Mouse (Mus musculus) forebrain, embryonic 14.5 days (tissue): ENCODE measurements around the gene Cyth1. TPM values are rescaled to one million over a fixed set of nuclear protein-coding genes. Genes with fewer than 3 reads are reported as not detected.

Source experiments
- ATAC-seq: fragments of 200-750 bp; cut with Nextera tagmentation; 2 replicates; pipeline ENCODE4 v1.8.0; 2017; ENCODE audit warnings: mild to moderate bottlenecking, moderate library complexity
- DNase-seq: peaks from one replicate; pipeline ENCODE4 v3.0.0-alpha.2; 2015; ENCODE audit warnings: low spot score
- H3K27ac ChIP-seq: fragments of 300-500 bp; sonication (generic); 2 replicates; pipeline ENCODE4 v1.5.1; 2014; ENCODE audit warnings: low read depth, mild to moderate bottlenecking, control low read depth, low read length, moderate library complexity
- H3K27me3 ChIP-seq: fragments of 300-500 bp; sonication (generic); replicated peaks from 2 replicates; pipeline ENCODE4 v1.6.1; 2014; ENCODE audit warnings: low read length, control low read depth, mixed read lengths; ENCODE audit not compliant: control insufficient read depth, insufficient read depth
- H3K36me3 ChIP-seq: fragments of 300-500 bp; sonication (generic); 2 replicates; pipeline ENCODE4 v1.6.1; 2014; ENCODE audit warnings: low read length, control low read depth; ENCODE audit not compliant: control insufficient read depth, insufficient read depth
- H3K4me1 ChIP-seq: fragments of 300-500 bp; sonication (generic); 2 replicates; pipeline ENCODE4 v1.6.1; 2014; ENCODE audit warnings: antibody characterized with exemption, low read length, control low read depth; ENCODE audit not compliant: control insufficient read depth, insufficient read depth
- H3K4me2 ChIP-seq: fragments of 300-500 bp; sonication (generic); 2 replicates; pipeline ENCODE4 v1.6.1; 2014; ENCODE audit warnings: mild to moderate bottlenecking, control low read depth, low read length
- H3K4me3 ChIP-seq: fragments of 300-500 bp; sonication (generic); 2 replicates; pipeline ENCODE4 v1.5.1; 2014; ENCODE audit warnings: low read depth, low read length, control low read depth
- H3K9ac ChIP-seq: fragments of 300-500 bp; sonication (generic); 2 replicates; pipeline ENCODE4 v1.6.1; 2014; ENCODE audit warnings: mild to moderate bottlenecking, low read length, control low read depth, moderate library complexity
- H3K9me3 ChIP-seq: fragments of 300-500 bp; sonication (generic); replicated peaks from 2 replicates; pipeline ENCODE4 v1.6.1; 2016; ENCODE audit warnings: low read length, control low read depth, mixed read lengths; ENCODE audit not compliant: control insufficient read depth
- WGBS: fragments of 180-500 bp; shearing (Covaris S2); extraction: QIAGEN DNeasy Blood & Tissue Kit; methylation state at CpG from one replicate; pipeline ENCODE4 v1.1.7; 2014; 5-methylcytosine and 5-hydroxymethylcytosine counted together
- polyA plus RNA-seq: library from polyadenylated mRNA; unstranded; fragments of >200 nt; fragmentation: Nextera tagmentation; extraction: Ambion mirVana; gene quantifications from 2 replicates; pipeline ENCODE4 v1.2.1, GENCODE M21; 2014

Gene Cyth1
- polyA plus RNA-seq, 1 experiment from 2014 or later = 21.9 TPM

DNA sequence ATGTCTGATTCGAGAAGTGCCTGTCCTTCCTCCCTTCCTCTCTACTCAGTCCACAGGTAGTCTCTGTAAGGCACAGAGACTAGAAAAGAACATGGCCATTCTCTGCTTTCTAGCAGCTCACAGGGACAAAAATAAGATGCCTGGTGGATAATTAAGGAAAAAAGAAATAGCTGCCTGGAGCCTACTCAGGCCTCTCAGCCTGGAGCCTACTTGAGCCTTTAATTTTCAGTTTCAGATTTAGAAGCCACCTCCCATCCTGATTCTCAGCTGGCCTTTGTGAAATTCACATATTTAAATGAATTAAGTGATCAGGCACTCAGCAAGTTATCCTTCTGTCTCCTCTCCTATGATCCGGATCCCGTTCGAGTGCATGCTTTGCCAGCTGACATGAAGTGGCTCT lies 66.0 kb downstream of the Cyth1 start:
- Histone ChIP-seq H3K36me3 (peaks cover 78% of the 10 kb centered on the region), H3K4me3 (no peak overlapping the region), H3K4me1 (no peaks in the 10 kb centered on the region), H3K27me3 (no peaks in the 10 kb centered on the region), H3K4me2 (no peak overlapping the region), H3K27ac (no peak overlapping the region), H3K9ac (no peak overlapping the region), H3K9me3 (no peaks in the 10 kb centered on the region)
- 93% methylated on average over 4 of the region's 4 CpGs for WGBS
- no peak for ATAC-seq
- DNase-seq = no peak

DNA sequence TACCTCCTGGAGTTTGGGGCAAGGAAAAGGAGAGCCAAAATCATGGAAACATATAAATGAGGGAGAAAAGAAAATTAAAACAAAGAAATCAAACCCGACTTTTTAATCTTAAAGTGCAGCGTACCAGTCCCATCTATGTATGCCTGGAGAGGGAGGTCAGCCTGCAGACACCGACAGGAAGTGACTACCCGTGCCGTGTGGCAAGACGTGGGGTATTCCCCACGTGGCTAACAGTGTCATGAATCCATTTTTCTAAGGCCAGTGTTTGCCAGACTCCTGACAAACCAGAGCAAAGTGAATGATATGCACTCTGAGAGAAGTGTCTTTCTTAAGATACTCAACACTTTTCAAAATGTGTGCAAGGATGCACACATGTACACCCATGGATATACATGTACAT lies 68.2 kb downstream of the Cyth1 start:
- Histone ChIP-seq H3K4me2 (no peak overlapping the region), H3K27me3 (no peaks in the 10 kb centered on the region), H3K4me1 (no peaks in the 10 kb centered on the region), H3K9me3 (no peaks in the 10 kb centered on the region), H3K27ac (no peak overlapping the region), H3K4me3 (no peak overlapping the region), H3K9ac (no peak overlapping the region), H3K36me3 (peaks cover 83% of the 10 kb centered on the region)
- ATAC-seq = no peak
- DNase-seq = no peak
- 88% methylated on average over 7 of the region's 7 CpGs for WGBS

DNA sequence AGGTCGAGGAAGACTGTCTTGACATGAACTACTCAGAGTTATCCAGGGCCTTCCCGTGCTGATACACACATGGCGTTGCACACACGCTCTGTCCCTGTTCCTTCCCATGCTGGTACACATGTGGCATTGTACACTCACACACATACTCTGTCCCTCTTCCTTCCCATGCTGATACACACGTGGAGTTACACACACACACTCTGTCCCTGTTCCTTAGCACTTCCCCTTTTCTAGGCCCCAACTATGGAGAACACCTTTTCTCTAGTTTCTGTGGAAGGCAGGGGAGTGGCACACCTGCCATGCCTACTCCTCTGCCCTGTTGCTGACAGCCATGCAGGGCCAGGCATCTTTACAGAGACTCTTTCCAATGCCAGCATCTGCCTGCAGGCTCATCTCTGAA lies 70.2 kb downstream of the Cyth1 start:
- Histone ChIP-seq H3K4me1 (no peaks in the 10 kb centered on the region), H3K27ac (no peak overlapping the region), H3K9ac (no peak overlapping the region), H3K4me3 (no peak overlapping the region), H3K36me3 (peaks cover 72% of the 10 kb centered on the region), H3K9me3 (no peaks in the 10 kb centered on the region), H3K27me3 (no peaks in the 10 kb centered on the region), H3K4me2 (no peak overlapping the region)
- ATAC-seq = no peak
- 86% methylated on average over 5 of the region's 5 CpGs for WGBS
- DNase-seq = no peak

DNA sequence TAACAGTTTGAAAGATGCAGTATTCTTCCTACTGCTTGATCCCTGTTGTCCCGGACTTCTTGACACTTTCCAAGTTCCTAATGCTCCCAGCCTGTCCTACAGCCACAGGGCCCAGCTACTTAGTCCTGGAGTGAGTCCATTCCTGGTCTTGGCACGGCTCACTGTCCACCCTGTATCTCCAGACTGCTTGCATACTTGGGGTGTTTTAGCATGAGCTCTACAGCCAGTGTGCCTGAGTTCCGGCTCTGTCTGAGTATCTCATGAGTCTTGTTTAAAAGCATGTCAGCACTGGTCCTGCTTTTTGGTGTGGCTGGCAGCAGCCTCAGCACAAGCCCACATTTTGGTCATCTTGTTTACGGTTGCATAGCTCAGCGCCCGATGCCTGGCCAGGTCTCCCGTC lies 73.6 kb downstream of the Cyth1 start:
- ATAC-seq (no peak), DNase-seq (no peak)
- WGBS = 91% methylated on average over 7 of the region's 7 CpGs
- Histone ChIP-seq H3K4me3 (no peak overlapping the region), H3K4me2 (no peak overlapping the region), H3K9me3 (no peaks in the 10 kb centered on the region), H3K27me3 (no peaks in the 10 kb centered on the region), H3K27ac (no peak overlapping the region), H3K4me1 (no peaks in the 10 kb centered on the region), H3K9ac (no peak overlapping the region), H3K36me3 (peaks cover 48% of the 10 kb centered on the region)

DNA sequence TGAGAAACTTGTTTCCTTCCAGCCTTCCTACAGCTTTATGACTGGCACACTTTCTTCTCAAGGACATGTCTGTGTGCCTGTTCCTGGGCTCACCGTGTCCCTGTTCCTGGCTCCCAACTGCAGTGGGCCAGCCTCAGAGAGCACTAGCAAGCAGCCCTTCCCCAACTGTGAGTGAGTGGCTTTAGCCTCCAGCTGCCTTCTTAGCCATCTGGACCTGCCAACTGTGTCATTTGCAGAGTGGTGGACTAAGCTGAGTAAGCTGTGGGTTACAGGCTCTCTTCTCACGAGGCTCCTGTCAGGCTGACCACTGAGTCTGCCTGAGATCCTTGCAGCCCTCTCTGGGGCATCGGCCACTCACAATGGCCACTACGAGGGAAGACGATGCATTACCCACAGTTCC lies 75.6 kb downstream of the Cyth1 start:
- Histone ChIP-seq H3K4me3 (no peak overlapping the region), H3K9me3 (no peaks in the 10 kb centered on the region), H3K27me3 (no peaks in the 10 kb centered on the region), H3K4me2 (no peak overlapping the region), H3K27ac (no peak overlapping the region), H3K36me3 (peaks cover 41% of the 10 kb centered on the region), H3K4me1 (no peaks in the 10 kb centered on the region), H3K9ac (no peak overlapping the region)
- WGBS = 85% methylated on average over 5 of the region's 5 CpGs
- no peak for DNase-seq
- ATAC-seq = no peak

DNA sequence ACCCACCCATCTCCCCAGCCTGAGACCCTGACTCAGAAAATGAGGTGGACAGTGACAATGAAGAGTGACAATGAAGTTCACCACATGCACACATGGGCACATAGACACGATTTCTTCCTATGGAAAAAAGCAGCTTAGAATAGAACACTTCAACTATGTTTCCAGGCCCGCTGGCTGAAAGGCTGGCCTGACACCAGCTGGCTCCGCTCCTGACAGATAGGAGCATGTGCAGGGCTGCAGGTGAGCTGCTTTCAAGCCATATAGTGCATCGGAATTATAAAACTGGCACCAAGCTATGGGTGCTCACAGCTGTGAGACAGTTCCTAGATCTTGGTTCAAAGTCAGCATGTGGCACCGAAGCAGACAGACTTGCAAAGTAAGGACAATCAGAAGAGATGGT lies 78.1 kb downstream of the Cyth1 start:
- Histone ChIP-seq H3K4me3 (no peak overlapping the region), H3K9ac (no peak overlapping the region), H3K4me2 (no peak overlapping the region), H3K9me3 (no peaks in the 10 kb centered on the region), H3K4me1 (no peaks in the 10 kb centered on the region), H3K27ac (no peak overlapping the region), H3K36me3 (peaks cover 50% of the 10 kb centered on the region), H3K27me3 (no peaks in the 10 kb centered on the region)
- WGBS = 93% methylated on average over 5 of the region's 5 CpGs
- ATAC-seq (no peak), DNase-seq (no peak)

DNA sequence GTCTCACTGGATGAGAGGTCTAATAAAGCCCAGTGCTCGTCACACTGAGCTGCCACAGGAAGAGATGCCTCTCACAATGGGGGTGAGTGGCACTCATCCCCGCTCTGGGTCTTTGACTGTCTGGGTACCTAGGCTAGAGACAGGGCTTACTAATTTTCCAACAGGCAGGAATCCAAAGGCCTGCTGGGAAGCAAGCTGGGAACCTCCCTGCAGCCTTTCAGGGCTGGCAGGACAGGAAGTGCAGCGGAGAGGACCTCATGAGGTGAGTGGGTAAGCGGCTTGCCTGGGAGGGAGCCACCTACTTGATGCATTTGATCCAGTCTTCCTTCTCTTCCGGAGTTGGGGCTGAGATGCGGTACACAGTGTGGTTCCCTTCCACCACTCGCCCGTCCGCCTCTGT lies 79.7 kb downstream of the Cyth1 start:
- no peak overlapping the region for H3K4me2 ChIP-seq
- no peak overlapping the region for H3K4me3 ChIP-seq
- H3K27me3 ChIP-seq = no peaks in the 10 kb centered on the region
- H3K27ac ChIP-seq = no peak overlapping the region
- DNase-seq = no peak
- H3K9ac ChIP-seq = no peak overlapping the region
- ATAC-seq = no peak
- no peaks in the 10 kb centered on the region for H3K9me3 ChIP-seq
- no peaks in the 10 kb centered on the region for H3K4me1 ChIP-seq
- H3K36me3 ChIP-seq = peaks cover 53% of the 10 kb centered on the region
- 65% methylated on average over 9 of the region's 9 CpGs for WGBS

DNA sequence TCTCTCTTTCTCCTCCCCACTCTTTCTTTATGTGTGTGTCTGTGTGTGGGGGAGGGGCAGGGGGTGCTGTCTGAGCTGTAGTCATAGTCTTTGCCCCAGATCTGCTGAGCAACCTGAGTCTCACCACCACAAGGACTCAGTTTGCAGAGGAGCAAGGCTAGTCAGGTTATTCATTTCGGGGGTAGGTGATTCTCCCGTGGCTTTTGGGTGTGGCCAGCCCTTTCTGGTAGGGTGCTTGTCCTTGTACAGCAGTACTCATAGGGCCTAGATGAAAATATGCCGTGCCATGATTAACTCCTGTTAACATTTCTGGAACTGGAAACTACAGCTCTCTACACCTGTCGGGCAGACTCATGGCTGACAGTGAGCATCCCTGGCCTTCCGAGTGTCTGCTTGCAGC lies 81.8 kb downstream of the Cyth1 start:
- WGBS = 91% methylated on average over 5 of the region's 5 CpGs
- no peaks in the 10 kb centered on the region for H3K4me1 ChIP-seq

DNA sequence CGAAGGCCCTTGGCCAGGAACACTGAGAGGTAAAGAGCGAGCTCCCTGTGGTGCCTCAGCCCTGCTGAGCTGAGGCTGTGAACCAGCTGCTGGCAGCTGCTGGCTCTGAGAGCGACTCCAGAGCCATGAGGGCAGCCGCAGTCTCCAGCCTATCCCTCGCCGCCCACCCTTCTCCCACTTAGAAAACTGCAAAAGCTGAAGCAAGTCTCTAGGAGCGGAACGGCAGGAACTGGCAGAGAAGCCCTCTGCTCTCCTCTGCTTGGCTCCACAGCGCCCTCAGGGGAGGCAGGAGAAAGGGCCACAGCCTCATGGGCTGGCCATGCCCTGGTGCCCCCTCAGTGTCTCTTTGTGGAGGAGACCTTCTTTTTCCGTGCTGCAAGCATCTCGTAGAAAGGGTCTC lies 82.7 kb downstream of the Cyth1 start:
- ATAC-seq = no peak
- no peak for DNase-seq
- H3K4me1 ChIP-seq = no peaks in the 10 kb centered on the region
- 41% methylated on average over 11 of the region's 11 CpGs for WGBS
- no peak overlapping the region for H3K9ac ChIP-seq
- H3K9me3 ChIP-seq = no peaks in the 10 kb centered on the region
- no peak overlapping the region for H3K4me2 ChIP-seq
- no peak overlapping the region for H3K27ac ChIP-seq
- H3K4me3 ChIP-seq = no peak overlapping the region
- peaks cover 59% of the 10 kb centered on the region for H3K36me3 ChIP-seq
- no peaks in the 10 kb centered on the region for H3K27me3 ChIP-seq

More for the DNA sequence above, 81.8 kb downstream of the Cyth1 start:
- Histone ChIP-seq H3K36me3 (peaks cover 59% of the 10 kb centered on the region), H3K4me3 (no peak overlapping the region), H3K27me3 (no peaks in the 10 kb centered on the region), H3K4me2 (no peak overlapping the region), H3K27ac (no peak overlapping the region), H3K9me3 (no peaks in the 10 kb centered on the region), H3K9ac (no peak overlapping the region)
- no peak for ATAC-seq
- no peak for DNase-seq

DNA sequence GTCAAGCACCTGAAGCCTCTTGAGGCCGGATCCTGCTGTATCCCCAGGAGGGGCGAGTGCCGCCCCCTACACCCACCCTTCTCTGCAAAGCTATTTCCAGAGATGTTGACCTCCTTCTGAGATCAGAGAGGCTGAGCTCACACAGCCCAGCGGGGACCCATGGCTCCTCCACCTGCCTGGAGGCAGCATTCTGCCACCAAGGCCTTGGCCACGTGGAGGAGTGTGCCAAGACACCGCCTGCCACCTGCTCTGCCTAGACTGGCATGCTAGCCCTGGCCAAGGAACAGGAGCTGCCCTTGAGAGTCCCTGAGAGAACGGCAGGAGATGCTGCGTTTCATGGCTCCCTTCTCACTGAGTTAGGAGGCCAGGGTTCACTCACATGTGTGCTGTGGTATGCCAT lies 83.8 kb downstream of the Cyth1 start:
- no peaks in the 10 kb centered on the region for H3K27me3 ChIP-seq
- H3K36me3 ChIP-seq = peaks cover 50% of the 10 kb centered on the region
- ATAC-seq = no peak
- no peak overlapping the region for H3K4me2 ChIP-seq
- no peak overlapping the region for H3K9ac ChIP-seq
- no peaks in the 10 kb centered on the region for H3K4me1 ChIP-seq
- no peak overlapping the region for H3K4me3 ChIP-seq
- WGBS = 81% methylated on average over 8 of the region's 8 CpGs
- no peak for DNase-seq
- H3K27ac ChIP-seq = no peak overlapping the region
- no peaks in the 10 kb centered on the region for H3K9me3 ChIP-seq
